Mouse (Mus musculus) kidney, adult 10 weeks (tissue): ENCODE results near the gene 4930590J08Rik. TPM values are rescaled to one million over a fixed set of nuclear protein-coding genes. Genes with fewer than 3 reads are reported as not detected.

Experiments
- polyA plus RNA-seq: library from polyadenylated mRNA; stranded (reverse); fragments of 350-450 nt; fragmentation: Illumina TruSeq; extraction: RNeasy Lipid Tissue Mini Kit (QIAGEN cat#74804); gene quantifications from one replicate; pipeline ENCODE4 v1.2.3, GENCODE M21; 2014; ENCODE audit warnings: low read depth, low replicate concordance

4930590J08Rik gene
- 0.36 TPM for polyA plus RNA-seq

DNA sequence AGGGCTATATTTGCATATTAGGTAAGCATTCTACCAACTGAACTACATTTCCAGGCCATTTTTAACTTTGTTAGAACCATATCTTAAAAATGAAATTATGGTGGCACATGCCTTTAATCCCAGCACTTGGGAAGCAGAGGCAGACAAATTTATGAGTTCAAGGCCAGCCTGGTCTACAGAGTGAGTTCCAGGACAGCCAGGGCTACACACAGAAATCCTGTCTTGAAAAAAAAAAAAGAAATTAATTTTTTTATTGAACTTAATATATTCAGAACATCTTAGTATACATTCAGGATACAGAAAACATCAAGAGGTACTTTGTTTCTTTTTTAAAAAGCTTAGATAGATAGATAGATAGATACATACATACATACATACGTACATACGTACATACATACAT lies at the start of gene 4930590J08Rik:
4930590J08Rik (plus strand) TSS at position 301 of the 400 bp plus-strand sequence.

DNA sequence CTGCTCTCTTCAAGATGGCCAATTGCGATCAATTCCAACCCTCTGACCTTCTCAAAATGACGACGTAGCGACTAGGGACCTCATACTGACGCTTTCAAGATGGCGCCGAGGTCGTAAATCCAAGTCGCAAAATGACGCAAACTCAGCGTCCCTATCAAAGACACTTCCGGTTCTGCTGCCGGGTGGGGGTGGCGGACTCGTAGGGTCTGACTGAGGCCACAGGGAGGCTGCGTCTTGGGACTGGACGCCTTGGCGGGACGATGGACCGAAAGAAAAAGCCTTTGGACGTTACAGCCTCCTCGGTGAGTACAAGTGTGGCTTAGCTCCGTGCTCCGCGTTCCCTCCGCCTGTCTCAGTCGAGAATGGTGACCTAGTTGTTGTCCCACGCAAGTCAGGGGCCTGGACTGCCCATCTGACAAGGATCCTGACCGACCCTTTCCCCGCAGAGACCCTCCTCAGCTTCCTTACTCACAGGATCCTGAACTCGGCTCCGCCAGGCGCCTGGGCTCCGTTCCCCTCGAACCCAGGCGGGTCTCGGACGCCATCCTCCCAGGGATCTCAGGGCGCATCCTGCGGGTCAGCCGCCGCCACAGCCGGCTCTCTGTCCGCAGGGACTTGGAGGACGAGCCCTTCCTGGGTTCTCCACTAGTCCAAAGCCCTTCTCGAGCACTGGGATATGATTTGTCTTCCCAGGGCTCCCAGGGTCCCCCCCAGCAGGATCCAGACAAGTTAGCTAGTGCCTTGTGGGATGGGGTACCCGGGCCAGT lies 24.5 kb upstream of the 4930590J08Rik start, which contains the start of gene Ccdc174:
Ccdc174 (plus strand) TSS at position 169 of the 767 bp plus-strand sequence.

DNA sequence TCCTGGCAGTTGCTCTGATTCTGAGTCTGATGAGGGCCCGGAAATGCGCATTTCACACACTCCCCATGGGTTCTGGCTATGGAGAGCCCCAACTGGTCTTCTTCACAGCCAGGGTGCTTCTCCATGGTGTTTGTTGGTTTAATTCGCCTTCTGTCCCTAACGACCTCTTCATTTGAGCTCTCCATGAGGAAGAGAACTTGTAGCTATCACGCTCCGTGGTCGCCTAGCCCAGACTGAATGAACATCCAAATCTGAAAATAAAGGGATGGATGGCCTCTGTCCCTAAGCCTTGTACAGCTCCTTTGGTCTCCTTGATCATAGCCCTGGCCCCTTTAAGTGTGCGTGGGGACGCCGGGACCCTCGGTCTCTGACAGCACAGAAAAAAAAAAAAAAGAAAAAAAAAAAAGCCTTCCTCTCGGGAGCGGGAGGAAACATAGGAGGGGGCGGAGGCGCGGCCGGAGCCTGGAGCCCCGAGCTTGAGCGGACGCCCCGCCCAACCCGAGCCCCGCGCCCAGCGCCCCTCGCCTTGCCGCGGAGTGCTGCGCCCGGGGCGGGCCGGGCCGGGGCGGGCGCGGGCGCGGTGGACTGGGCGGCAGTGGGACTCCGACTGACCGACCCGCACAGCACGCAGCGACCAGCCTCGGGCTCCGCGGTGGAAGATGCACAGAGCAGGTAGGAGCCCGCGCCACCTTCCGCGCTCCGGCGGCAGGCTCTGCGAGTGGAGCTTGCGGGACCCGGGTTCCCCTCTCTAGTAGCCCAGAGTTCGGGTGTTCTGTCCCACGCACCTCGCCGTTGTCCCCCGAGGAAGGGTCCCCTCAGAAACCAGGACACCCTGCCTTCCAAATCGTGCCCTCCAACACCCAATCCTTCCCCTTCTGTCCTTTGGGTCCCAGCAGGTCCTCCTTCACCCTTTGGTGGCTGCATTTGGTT lies 76.0 kb downstream of the 4930590J08Rik start, which contains the start of gene Fgd5:
Fgd5 (plus strand) TSS at position 508 of the 930 bp plus-strand sequence.

Other genes starting within 250 kb of the 4930590J08Rik start
- 118 TPM for gene Slc6a6, start 218.8 kb upstream of the 4930590J08Rik start, polyA plus RNA-seq
- gene Grip2, start 75.6 kb upstream of the 4930590J08Rik start, polyA plus RNA-seq = 0.24 TPM
- 49.9 TPM for gene Ccdc174, start 24.8 kb upstream of the 4930590J08Rik start, polyA plus RNA-seq
- gene Fgd5, start 76.1 kb downstream of the 4930590J08Rik start, polyA plus RNA-seq = 9.7 TPM
- 30.8 TPM for gene Nr2c2, start 188.6 kb downstream of the 4930590J08Rik start, polyA plus RNA-seq